Mouse (Mus musculus): ENCODE data around the gene Fras1.

The Fras1 gene

GRCm38 (mm10) chr5:96584730-96585129 is 211.0 kb downstream of the Fras1 start:
- peak; percentile 51 for DNase-seq

- DNase-seq, result no peak
Measured at GRCm38 (mm10) chr5:96590621-96591020, 216.9 kb downstream of the Fras1 start.

GRCm38 (mm10) chr5:96595793-96596192 is 222.0 kb downstream of the Fras1 start:
- DNase-seq, result no peak

- DNase-seq, result no peak
Measured at GRCm38 (mm10) chr5:96603974-96604769, 230.4 kb downstream of the Fras1 start.

GRCm38 (mm10) chr5:96608036-96608435 is 234.3 kb downstream of the Fras1 start:
- peak; percentile 53 for DNase-seq

- DNase-seq, result no peak
Measured at GRCm38 (mm10) chr5:96608581-96609280, 235.0 kb downstream of the Fras1 start.

GRCm38 (mm10) chr5:96612077-96612476 is 238.3 kb downstream of the Fras1 start:
- no peak for DNase-seq

- no peak for DNase-seq
Measured at GRCm38 (mm10) chr5:96616954-96617646, 243.3 kb downstream of the Fras1 start.

GRCm38 (mm10) chr5:96618008-96618407 is 244.3 kb downstream of the Fras1 start:
- no peak for DNase-seq

- no peak for DNase-seq
Measured at GRCm38 (mm10) chr5:96620209-96620608, 246.5 kb downstream of the Fras1 start.

- DNase-seq, result no peak
Measured at GRCm38 (mm10) chr5:96620618-96621017, 246.9 kb downstream of the Fras1 start.

GRCm38 (mm10) chr5:96622604-96623352 is 249.0 kb downstream of the Fras1 start:
- DNase-seq, result no peak

GRCm38 (mm10) chr5:96629851-96630250 is 256.1 kb downstream of the Fras1 start:
- DNase-seq, result no peak

- DNase-seq, result no peak
Measured at GRCm38 (mm10) chr5:96635146-96635862, 261.5 kb downstream of the Fras1 start.

- DNase-seq, result peak; percentile 24
Measured at GRCm38 (mm10) chr5:96635866-96636265, 262.1 kb downstream of the Fras1 start.

GRCm38 (mm10) chr5:96639213-96639910 is 265.6 kb downstream of the Fras1 start:
- DNase-seq, result no peak

GRCm38 (mm10) chr5:96641297-96641696 is 267.5 kb downstream of the Fras1 start:
- no peak for DNase-seq

- peak; percentile 44 for DNase-seq
Measured at GRCm38 (mm10) chr5:96675676-96676075, 301.9 kb downstream of the Fras1 start.

GRCm38 (mm10) chr5:96677498-96677897 is 303.7 kb downstream of the Fras1 start:
- DNase-seq, result peak; percentile 46

- no peak for DNase-seq
Measured at GRCm38 (mm10) chr5:96681085-96681484, 307.3 kb downstream of the Fras1 start.

GRCm38 (mm10) chr5:96682777-96683176 is 309.0 kb downstream of the Fras1 start:
- no peak for DNase-seq

GRCm38 (mm10) chr5:96688885-96689284 is 315.1 kb downstream of the Fras1 start:
- DNase-seq, result no peak

Data from layer of hippocampus, adult 9-11 months (tissue).